Mouse (Mus musculus): ENCODE data around the gene Wwox.

The Wwox gene

DNA sequence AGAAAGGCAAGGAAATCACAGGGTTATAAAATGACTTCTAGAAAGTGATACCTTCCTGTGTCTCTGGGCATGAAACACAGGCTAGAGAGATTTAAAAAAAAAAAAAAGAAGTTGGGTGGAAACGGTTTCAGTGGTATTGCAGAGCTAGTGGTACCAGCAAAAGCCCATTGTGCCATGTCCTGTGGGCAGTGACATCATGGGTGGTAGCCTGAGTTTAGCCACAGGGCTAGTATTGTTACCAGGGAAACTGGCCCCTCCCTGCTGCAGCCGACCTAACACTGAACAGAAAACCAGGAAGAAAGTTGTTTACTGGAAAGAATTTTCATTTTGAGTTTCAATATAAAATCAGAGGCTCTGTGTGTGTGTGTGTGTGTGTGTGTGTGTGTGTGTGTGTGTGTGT lies 836.8 kb downstream of the Wwox start:
- DNase-seq: no peak

DNA sequence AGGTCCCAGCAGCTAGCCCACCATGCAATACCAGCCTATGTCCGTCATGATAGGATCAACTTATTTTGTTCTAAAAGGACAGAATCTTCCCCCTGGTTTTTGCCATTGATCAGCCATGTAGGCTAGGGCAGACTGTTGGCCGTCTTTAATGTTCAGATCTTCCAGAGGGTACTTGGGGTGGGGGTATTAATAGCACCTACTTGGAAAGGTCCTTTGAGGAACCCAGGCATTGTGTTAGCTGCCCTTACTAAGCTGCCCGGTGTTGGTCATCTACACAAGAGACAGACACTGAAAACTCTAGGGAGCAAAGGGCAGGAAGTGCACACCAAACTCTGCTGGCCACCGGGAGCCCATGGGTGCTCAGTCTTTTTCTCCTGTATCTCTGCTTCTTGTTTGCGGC lies 838.8 kb downstream of the Wwox start:
- DNase-seq: no peak

DNA sequence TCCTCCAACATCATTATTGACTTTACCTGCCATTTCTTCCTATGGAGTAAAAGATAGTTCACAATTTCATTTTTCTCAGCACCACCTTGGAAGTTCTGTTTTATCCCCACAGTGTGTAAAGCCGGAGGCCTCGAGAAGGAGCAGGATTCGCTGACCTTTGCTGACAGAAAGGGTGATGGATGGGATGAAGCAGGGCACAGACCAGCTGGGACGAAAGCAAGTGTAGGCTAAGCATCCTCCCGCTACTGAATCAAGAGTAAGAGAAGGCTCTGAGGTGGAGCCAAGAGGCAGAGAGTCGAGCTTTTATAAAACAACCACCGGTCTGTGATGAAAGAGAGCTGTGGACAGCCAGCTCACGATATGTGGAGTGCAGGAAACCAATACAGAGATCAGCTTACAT lies 850.8 kb downstream of the Wwox start:
- no peak for DNase-seq

DNA sequence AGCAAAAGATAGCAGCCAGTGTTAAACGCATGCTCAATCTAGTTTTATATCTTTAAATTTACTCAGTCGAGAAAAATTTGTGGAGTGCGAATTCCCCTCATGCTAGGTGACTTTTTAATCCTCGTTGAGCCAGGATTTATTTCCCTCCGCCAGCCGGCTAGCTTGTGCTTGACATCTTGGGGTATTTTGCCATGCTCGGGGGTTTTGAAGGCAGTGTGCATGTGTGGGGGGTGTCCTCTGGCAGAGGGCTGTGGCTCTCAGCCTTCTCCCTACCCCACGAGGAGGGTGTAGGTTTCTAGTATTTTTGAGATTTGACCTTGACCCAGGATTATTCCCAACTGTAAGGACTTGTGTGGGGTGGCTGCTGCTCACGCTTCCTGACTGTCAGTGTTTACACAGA lies 857.3 kb downstream of the Wwox start:
- no peak for DNase-seq

DNA sequence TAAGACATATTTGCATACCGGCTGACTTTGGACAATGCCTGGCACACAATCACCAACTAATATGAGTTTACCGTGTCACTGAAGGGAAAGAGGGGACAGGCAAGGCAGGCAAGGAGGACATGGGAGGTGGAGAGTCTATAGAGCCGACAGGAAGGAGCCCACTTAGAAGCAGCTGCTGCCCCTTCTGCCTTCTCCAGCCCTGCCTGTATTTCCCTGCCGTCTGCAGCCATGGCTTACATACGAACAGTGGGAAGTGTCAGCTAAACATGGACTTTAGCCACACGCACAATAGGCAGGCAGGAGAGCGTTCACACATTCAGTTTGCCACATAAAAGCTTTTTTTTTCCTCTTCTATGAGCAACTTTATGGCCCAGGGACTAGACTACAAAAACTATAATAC lies 863.0 kb downstream of the Wwox start:
- DNase-seq: no peak

DNA sequence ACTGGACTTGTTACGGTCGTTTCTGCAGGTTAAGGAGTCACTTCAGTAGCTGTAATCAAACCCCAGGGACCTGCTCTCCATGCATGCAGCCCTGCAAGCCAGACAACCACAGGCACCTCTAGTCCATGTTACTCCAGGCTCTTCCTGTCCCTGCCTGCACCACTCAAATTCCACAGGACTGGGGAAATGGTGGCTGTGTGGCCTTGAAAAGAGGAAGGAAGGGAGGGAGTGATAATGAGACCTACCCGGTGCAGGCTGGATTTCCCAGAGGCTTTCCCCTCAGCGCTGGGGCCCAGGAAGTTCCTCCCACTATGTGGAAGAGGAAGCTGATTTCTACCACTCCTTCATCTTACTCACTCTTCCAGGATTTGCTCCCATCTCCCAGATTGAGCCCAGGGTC lies 868.0 kb downstream of the Wwox start:
- no peak for DNase-seq

DNA sequence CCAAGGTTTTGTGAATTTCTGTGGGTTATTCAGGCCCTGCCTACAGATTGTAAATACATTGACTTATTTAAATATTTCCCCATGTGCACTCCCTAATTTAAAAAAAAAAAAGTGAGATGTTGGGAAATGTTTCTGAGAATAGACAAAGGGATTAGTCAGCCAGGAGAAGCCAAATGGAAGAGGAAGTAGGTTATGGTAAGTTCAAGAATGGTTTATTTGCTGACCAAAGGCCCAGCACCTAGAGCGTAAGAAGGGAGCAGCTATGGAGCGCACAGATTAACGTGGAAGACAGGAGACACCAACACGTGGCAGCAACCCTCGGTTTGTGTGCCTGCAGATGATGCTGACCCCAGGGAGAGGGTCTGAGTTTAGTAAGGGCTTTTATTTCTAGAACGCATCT lies 871.5 kb downstream of the Wwox start:
- no peak for DNase-seq

DNA sequence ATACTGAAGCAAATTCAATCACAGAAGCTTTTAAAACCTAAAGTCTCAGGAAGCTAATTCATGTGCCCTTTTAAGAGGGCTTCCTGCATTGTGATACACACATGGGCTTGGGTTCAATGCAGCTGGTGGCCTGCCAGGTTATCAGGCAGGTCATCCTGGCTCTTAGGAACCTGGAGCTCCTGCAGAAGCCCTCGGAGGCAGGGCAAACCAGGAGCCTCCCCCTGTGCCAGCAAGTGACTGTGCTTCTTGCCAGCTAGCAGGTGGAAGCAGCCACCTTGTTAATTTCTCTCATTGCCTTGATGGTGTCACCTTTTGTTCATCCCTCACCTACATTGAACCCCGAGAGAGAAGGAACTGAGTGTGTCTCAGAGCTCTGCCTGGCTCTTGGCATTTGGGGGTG lies 872.9 kb downstream of the Wwox start:
- DNase-seq: no peak

DNA sequence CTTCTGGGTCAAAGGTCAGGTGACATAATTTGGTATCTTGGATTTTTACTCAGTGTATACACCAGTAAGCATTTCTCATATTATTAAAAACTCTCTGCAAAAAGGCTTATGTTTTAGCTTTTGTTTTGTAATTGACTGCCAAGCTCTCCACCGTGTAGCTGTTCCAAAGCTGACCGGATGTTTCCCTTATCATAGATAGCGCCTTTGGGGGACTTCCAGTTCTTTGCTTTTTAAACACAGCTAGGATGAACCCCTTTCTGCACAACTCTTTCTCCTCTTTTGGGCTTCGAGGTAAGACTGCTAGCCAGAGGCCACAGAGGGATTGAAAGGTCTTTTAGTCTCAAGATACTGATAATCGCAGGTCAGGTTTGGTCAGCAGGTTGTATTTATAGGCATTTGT lies 883.0 kb downstream of the Wwox start:
- DNase-seq: no peak

DNA sequence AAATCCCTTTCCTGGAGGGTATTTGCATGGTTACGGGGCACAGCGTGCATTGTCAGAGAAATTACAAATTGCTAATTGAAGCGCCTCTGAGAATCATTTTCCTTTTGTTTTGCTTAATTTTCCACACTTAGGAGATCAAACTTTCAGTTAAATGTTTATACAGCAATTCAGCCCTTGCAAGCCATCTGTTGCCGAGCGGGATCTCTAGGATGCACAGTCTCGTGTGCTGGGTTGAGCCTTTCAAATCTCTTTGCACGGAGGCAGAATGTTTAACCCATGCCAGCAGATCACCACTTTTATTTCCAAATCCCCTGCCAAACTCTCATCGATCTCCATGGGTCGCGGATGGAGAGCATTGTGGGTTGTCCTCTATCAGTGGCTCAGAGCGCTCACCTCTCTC lies 891.2 kb downstream of the Wwox start:
- no peak for DNase-seq

DNA sequence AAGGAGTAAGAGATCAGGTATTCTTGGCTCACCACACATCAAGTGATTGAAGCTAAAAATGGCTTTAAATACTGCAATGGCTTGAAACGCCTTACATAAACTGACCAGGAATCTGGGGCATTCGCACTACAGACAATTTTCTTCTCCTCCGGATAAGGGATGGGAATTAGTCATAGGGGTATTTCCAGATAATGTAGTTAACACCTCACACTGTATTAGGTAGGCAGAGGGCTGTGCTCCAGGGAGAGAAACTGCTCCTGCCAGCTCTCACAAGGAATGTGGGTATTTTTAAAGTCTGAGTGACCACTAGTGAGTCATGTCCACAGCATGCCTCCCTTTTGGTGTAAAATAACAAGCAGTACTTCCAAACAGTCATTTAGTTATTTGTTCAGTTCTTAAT lies 894.5 kb downstream of the Wwox start:
- no peak for DNase-seq

DNA sequence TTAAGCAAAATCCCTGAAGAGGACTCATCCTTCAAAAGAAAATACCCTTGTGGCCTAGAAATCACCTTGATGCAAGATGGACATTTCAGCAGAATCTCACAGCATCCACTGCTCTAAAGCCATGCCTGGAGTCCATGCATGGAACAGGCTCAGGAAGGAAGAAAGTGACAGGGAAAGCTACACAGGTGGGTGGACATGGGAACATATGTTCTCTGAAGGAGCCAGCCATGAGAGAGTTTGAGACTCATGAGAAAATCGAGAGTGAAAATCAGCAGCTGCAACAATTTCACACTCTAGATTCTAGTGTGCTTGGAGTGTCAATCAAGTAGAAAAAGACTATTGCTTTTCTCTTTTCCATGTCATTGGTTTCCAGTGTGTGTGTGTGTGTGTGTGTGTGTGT lies 896.9 kb downstream of the Wwox start:
- DNase-seq: no peak

DNA sequence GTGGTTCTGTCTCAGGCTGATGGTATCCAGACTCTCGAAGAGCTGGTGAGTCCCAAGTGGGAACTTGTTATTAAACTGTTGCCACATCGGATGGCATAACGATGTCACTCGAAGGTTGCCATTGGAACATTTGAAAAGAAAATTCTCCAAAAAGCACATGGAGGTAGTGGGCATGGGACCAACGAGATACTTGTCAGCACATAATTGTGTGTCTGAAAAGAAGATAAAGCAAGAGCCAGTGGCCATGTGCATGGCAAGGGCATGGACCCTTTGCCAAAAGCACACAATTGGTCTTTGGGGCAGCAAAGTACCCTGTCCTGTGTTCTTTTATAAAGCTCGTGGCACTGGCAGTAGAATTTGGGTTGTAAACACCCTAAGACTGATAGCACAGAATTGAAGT lies 909.2 kb downstream of the Wwox start:
- DNase-seq: no peak

DNA sequence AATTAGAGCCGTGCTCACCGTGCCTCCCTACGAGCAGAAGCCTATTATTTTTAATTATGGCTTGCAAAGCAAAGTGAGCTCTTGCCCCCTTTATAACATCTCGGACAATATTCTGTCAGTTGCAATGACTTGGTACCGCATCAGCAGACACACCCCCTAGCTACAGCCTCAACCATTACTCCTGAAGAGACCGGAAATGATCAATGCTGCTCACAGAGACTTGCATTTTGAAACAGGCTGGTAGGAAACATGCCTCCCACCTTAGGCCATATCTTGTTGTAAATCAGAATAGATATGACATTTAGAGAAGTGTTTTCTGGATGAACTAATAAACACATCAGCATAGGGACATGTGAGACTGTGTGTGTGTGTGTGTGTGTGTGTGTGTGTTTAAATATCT lies 911.3 kb downstream of the Wwox start:
- DNase-seq: no peak

DNA sequence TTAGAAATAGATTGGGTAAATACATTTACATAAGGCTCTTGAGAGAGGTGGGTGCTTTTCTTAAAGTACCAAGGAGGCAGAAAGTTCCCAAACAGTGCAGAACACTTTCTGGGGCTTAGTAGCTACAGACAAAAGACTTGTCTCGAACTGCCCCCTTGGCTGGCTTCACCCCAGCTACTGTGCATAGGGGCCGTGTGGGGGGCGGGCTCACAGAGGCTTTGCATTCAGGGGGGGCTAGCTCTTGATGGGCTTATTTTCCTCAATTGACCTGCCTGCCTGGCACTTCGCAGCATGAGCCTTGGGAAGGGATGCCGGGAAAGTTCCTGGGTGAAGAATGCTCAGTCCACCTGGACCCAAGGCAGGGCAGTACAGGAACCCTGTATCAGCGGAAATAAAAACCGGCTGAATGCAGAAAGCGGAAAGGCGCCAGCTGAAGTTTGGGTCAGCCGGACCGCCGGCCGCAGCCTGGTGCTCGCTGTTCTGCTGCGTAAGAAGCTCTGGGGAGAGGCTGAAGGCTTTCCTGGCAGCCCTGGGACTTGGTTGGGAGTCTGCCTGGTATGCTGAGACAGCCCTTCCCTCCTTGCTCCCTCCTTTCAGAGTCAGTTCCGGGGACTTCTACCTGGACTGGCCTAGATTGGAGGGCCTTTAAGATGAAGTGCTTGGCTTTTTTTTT lies 918.3 kb downstream of the Wwox start:
- DNase-seq: no peak

DNA sequence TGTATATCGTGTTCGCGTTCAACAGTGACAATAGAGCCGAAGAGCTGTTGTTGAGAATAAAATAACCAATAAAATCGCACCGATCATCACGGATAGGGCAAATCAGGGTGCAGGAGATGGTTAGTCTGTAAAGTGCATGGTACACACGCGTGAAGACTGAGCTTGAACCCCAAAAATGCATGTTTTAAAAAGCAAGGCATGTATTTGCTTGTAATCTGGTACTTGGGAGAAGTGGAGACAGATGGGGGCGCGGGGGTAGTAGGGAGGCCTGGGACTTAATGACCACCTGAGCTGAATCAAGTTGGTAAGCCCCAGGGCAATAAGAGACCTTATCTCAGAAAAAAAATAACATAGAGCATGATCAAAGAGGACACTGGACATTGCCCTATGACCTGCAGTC lies 919.0 kb downstream of the Wwox start:
- no peak for DNase-seq

DNA sequence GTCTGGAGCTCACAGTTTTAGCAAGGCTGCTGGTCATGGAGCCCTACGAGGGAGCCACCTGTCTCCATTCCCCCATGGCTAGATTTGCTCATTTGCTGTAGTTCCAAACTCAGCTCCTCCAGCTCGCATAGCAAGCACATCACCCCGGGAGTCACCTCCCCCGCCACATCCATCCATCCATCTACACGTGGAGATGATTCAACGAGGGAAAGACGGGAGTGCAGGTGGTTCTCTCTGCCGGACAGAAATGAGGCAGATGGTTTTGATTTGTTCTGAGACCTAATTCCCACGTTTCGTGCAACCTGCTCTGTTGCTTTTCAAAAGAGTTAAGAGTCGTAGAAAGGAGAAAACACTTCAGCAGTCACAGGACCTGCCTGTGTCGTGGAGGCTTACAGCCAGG lies 920.2 kb downstream of the Wwox start:
- no peak for DNase-seq

DNA sequence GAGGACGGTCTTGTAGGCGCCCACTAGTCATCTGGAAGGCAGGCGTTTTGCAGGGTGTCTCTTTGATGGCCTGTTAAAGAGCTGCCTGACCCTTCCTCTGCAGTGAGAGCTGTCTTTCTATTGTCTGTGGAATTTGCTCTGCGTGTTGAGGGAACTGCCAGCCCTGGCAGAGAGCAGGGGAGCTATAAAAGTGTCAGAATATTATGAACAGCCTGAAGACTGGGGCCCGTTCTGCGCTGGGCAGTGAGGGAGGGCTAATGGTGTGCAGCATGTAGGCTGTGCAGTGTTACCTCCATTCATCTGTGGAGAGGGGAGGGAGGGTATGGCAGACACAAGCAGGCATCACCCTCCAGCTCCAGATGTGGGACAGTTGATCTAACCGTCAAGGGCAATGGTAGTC lies 923.1 kb downstream of the Wwox start:
- no peak for DNase-seq

DNA sequence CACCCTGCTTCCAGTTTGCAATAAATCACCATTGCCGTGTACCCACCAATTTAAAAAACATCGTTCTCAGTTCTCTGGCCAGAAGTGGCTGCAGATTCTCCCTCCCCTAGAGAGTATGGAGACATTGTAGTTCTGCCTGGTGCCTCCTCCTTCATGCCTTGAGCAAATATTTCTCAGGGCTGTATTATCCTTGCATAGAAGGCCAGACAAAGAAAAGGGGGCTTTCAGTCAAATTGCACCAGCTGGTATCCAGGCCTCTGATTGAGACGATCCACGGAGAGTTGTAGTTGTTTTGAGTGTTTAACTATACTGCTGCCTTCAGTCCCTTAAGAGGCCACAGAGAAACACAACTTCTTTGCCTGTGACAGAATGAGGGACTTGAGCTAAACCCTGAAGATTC lies 935.5 kb downstream of the Wwox start:
- DNase-seq: no peak

DNA sequence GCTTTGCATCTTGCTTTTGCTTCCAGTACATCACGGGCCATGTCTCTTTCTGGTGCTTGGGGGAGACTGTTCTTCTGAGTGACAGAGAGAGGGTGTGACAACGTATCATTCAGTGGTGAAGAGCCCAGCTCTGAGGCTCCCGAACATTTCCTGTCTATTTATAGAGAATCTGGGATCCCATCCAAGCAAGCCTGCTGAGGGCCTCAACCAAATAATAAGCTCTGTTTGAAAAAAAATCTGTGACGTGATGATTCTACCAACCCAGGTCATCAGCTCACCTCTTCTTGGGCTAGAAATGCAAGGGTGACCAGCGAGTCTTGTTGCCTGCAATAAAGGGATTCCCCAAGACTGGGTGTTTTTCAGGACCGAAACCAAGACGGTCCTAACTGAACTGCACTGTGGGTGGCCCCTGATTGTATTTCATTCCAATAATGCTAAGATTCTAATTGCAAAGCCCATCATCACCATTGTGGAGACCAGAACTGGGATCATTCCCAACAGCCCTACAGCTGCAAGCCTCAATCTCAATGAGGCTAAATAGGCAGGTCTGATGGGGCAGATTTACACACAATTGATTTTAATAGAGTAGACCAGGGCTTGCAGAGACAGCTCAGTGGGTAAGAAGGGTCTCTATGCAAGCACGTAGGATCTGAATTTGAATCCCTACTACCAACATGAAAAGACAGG lies 936.0 kb downstream of the Wwox start:
- no peak for DNase-seq

DNA sequence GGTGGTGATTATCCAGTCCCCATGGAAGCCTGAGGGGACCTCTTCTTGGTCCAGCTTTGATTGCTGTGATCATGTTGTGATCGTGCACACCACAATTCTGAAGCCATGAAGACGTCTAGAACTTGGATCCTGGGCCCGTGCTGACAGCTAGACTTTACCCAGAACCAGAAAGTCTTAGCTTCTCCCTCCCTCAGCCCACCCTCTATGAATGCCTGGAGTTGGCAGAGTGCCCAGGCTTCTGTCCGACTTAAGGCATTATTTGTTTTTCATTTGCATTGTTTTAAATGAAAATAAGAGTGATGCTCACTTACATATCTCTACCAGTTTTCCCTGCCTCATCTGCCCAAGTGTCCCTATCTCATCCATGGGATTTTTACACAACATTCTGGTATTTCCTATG lies 937.9 kb downstream of the Wwox start:
- DNase-seq: no peak

DNA sequence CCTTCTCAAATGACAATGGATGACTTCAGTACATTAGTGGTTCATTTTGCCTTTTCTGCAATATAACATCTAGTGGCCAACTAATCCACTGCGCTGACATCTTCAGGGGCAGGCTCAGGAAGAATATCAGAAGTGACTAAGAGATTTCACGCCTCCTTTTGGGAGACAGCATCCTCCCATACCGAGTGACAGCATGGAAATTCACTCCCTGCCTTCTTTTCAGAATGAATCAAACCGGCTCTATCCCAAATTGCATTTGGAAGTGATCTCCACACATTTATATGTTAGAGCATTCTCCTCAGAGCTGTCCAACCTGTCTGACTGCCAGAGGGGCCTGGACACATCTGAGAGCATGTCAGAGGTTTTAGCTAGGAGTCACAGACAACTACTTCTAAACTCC lies 940.6 kb downstream of the Wwox start:
- no peak for DNase-seq

DNA sequence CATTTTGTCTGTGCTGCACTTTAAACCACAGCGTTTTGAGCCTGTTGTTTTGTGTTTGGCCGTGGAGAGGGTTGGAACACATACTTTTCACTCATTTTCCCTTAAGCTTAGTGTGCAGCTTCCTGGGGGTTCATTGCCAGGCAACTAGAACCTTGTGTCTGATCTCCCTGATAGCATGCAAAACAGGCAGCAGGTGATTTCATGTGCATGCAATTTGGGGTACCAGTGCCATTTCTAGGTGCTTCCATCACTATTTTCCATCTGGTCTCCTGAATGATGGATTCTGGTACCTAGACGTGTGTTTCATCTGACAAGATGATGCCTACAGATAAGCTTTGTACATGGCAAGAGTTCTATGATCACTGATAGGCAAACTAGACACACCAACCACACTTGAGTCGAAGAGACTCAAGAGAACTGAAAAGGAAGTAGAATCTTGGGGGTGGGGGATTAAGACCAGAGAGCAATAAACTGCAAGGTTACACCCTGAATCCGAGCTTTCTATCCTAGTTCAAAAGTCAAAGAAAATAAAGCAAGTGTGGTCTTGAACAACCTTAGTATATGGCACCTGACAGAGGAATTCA lies 951.6 kb downstream of the Wwox start:
- no peak for DNase-seq

DNA sequence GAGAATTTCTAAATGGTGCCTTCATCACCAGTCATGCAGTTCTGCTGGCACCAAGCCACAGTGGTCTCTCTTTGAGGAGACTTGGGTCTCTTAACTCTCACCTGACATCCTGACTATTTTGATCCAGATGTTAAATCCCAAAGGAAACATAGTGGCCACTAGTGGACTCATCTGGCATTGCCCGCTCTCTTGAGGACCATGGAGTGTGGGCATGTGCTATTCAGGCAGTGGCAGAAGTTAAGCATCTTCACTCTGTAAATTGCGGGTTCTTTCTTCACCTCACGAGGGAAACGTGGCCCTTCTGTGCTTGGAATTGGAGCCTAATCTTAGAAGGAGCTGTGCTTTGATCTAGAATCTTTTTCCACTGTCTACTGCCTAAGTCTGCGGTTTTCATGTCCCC lies 956.4 kb downstream of the Wwox start:
- no peak for DNase-seq

DNA sequence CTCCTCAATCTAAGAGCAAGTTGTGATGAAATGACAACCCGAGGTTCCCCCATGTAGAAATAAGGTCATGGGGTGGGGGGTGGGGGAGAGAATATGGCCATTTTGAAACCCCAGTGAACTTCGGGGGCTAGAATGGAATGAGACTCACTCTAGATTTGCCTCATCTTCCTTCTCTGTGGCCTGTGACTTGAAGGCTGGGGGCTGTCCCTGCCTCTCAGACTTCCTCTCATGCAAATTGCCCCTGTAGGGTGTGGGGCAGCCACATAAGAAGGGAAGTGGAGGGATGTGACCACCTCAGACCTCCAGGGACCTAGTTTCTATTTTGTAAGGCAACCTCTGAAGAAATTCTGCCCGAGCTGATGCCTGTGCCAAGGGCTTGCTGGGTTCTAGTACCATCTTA lies 958.5 kb downstream of the Wwox start:
- DNase-seq: peak; percentile 57

Measured in thymus, postnatal 25 days (tissue).